Mouse (Mus musculus) left cerebral cortex, adult 11 months (tissue): ENCODE measurements at regions not wholly inside any gene's neighbourhood (a gene's known extent, or its start where the extent isn't known, plus 50 kb on each side); places are given as distances from the start of the nearest gene placed in this dataset.

ENCODE experiments used
- DNase-seq: peaks from one replicate; pipeline ENCODE4 v3.0.0; 2022; ENCODE audit warnings: low spot score

GRCm38 (mm10) chr1:144452141-144452540 is 115.3 kb downstream of the Rgs21 start:
- no peak for DNase-seq

GRCm38 (mm10) chr1:144451731-144452130 is 115.7 kb downstream of the Rgs21 start:
- DNase-seq = no peak

DNA sequence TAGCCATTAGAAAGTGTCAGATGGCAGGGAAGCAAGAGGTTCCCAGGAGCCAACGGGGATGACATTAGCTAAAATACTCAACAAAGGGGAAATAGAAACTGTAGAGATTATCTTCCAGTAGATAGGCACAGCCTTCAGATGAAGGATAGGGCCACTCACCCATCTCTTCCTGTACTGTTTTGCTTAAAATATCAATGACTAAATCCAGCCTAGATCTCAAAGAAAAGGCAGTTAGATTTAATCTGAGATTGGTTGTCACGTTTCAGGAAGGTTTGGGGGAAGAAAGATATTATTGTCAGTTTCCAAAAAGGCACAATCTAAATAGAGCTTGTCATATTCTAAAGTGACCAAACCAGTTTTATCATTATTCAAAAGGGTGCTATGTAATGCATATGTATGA is 130.8 kb downstream of the Rgs21 start:
- no peak for DNase-seq

GRCm38 (mm10) chr1:144432816-144433215 is 134.7 kb downstream of the Rgs21 start:
- DNase-seq = no peak

DNA sequence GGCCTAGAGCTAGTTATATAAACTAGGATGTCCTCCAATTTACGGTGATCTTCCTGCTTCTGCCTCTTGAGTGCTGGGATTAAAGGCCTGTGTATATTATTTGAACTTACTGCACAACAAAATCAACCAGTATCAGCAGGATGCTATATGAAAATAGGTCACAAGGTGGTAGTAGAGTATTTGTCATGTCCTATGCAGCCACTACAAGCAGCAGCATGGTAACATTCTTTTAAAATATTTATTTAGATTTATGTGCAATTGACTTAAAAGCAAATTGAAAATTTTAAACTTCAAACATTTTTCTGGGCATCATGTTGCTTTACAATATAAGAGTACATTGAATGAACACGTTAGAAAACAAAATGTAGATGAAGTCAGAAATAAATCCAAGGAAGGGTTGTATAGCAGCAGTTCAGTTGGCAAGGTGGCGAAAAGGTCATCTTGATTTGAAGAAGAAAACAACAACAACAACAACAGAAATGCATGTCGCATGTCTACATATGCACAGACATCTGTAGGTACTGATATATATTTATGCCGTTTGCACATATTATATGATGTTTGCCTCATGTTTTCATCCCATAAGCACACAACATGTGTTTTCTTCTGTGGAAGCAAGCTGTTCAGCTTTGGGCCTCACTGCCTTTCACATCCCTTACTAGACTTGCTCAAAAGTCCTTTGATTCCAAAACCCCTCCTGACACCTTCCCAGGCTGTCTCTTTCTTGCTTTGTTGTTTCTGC is 135.8 kb downstream of the Rgs21 start:
- peak; percentile 27 for DNase-seq

GRCm38 (mm10) chr1:144421374-144421773 is 146.1 kb downstream of the Rgs21 start:
- no peak for DNase-seq

GRCm38 (mm10) chr1:144406387-144407383 is 157.6 kb upstream of the Rgs1 start:
- peak; percentile 78 for DNase-seq

DNA sequence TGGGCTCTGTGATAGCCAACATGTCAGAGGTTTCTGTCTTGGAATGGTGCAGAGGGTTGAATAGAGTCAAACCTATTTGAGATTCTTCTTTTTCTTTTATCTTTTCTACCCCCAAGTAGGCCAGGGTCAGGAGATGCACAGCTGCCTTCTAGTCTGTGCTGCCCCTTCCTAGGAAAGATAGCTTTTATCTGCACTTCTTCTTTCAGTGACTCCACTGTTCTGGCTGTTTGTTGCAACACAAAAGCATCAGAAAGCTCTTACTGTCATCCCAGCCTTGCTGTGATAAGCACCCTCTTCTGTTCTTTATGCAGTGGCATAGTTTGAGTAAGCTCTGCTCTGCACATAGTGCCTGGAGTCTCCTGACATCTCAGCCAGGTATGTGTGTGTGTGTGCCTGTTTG is 156.7 kb upstream of the Rgs1 start:
- DNase-seq = no peak

GRCm38 (mm10) chr1:144405031-144405430 is 156.0 kb upstream of the Rgs1 start:
- no peak for DNase-seq

DNA sequence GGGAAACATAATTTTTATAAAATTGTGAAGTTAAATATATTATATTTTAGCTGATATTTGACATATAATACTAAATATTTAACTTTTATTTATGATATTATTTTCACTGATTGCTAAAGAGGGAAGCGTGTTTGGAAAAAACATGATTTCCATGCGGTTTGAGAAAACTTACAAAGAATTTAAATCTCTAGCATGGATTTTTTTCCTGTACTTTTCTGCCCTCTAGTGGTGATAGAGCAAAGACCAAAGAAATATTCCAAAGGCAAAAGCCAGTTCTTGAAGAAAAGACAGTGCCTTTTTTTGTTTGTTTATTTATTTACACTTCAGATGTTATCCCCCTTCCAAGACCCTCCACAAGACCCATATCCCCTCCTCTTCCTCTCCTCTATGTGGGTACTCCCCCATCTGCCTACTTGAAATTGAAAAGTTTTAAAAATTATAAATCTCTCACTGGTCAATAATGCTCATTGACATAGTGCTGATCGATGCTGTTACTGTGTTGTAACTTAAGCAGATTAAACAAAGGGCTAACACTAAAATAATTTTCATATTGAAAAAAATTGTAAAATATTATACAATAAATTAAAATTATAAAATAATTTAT is 131.1 kb upstream of the Rgs1 start:
- DNase-seq = peak; percentile 9

DNA sequence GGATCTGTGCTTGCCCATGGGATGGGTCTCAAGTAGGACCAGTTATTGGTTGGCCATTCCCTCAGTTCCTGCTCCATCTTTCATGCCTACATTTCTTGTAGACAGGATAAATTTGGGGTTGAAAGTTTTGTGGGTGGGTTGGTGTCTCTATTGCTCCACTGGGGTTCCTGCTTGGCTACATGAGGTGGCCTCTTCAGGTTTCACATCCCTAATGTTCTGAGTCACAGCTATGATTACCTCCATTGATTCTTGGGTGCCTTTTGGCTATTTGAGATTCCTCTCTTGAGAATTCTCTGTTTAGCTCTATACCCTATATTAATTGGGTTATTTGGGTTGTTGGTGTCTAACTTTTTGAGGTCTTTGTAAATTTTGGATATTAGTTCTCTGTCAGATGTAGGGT is 125.1 kb upstream of the Rgs1 start:
- DNase-seq = no peak

DNA sequence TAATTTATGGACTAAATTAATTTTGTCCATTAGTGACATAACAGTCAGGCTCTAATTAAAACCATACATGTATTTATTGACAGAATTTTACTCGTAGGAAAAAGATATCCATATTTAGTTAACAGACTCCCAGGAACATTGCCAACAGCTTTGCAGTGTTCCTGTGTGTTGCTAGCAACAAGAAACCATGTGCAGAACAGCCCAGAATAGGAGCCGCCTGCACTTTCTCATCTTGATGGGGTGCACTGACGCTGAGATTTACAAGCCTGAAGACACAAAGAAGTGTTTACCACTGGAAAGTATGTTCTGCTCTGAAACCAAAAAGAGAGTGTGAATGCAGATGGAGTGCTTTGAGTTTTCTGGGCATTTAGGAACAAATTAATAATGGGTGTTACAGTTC is 118.5 kb upstream of the Rgs1 start:
- DNase-seq = peak; percentile 35

GRCm38 (mm10) chr1:144355560-144356310 is 106.7 kb upstream of the Rgs1 start:
- DNase-seq = no peak

- no peak for DNase-seq
These were observed 106.0 kb upstream of the Rgs1 start for GRCm38 (mm10) chr1:144355041-144355440.

DNA sequence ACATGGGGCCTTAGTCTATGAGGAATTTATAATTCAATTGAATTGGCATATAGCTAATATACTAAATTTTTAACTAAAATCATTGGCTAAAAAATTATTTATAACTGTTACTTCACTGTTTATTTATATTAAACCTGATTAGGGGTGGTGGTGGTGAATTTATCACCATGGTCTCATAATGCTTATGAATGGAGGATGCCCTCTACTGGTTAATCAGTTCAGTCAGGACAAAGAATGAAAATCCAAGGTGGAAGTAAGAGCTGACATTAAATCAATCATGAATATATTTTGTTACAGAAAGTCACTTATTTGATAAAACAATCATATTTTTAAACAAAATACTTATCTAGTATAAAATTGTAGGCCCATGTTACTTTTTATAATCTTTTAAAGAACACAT is 104.3 kb upstream of the Rgs1 start:
- no peak for DNase-seq

- DNase-seq = no peak
These were observed 94.8 kb upstream of the Rgs1 start for GRCm38 (mm10) chr1:144343820-144344219.

DNA sequence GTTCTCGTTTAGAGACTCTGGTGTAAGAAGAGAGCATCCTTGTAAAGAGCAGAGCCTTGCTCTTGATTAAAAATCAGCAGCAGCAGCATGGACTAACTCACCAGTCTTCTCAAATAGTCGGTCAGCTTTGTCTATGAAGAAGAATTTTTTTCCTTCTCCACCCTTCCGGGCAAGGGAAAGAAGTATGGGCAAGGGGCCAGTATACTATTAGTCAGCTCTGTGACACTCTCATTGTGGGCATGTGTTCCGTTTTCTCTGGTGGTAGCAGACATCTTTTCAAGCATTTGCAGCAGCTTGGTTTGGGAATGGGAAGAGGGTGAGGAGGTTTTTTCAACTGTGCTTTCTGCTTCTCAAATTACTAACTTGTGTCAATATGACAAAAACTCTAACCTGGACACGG is 94.3 kb upstream of the Rgs1 start:
- no peak for DNase-seq

DNA sequence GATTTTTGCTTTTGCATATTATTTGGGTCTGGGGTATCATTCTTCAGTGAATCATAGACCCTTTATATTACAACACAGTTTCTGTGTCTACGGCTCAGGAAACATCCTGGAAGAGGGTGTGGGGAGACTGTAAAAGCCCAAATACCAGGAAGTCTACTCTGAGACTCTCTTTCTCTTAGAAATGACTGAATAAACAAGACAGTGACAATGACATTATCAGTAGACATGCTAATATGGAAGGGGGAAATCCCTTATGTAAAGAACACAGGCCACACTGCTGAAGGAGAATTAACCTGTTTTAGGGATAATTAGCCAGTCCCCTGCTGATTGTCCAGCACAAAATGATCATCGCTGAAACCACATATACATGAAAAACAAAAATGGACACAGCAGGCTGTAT is 88.5 kb upstream of the Rgs1 start:
- no peak for DNase-seq

- no peak for DNase-seq
These were observed 81.5 kb upstream of the Rgs1 start for GRCm38 (mm10) chr1:144330365-144331050.

DNA sequence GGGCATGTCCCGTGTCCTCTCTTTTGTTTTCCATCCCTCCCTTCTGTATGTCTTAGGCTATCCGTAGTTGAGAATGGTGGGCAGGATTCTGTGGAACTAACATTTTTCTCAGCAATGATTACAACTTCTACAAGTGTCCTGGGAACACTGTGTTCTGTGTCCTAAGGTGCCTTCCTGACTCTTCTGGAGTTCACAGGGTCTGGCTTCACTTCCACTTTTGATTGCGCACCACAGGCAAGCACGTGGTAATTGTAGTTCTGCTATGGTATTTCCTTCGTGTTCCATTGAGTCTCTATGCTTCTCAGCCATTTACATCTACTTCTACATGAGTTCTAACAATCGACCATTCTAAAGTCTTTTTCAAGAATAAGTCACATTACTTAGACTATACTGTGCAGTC is 70.4 kb upstream of the Rgs1 start:
- DNase-seq = no peak

DNA sequence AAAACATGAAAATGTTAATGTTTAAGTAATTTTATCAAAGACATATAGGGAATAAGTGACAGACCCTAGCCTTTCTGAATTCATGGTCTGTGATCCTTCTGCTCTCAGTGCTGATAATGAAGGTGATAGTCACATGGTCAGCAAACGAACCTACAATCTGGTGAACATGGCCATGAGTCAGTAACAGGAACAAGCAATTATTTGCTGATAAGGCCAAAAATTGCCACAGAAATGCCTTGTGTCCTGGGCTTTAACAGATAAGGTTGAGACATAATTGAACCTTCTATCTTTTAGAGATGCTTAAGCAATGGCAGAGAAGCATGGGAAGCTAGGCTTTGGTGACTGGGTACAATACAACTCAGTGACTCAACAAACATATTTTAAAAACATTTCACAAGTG is 69.2 kb upstream of the Rgs1 start:
- DNase-seq = no peak
